Mouse (Mus musculus): ENCODE results near the gene Scgb2b12. TPM values are rescaled to one million over a fixed set of nuclear protein-coding genes. Genes with fewer than 3 reads are reported as not detected.
"Not testable (repeated sequence)": the region's sequence is repeated elsewhere in the genome, so short reads cannot be mapped to it uniquely, and the experiment has no call there.

The Scgb2b12 gene
- polyA plus RNA-seq (2015; fragmentation: Nextera tagmentation; extraction: Ambion mirVana) = not detected in 2 replicates

DNA sequence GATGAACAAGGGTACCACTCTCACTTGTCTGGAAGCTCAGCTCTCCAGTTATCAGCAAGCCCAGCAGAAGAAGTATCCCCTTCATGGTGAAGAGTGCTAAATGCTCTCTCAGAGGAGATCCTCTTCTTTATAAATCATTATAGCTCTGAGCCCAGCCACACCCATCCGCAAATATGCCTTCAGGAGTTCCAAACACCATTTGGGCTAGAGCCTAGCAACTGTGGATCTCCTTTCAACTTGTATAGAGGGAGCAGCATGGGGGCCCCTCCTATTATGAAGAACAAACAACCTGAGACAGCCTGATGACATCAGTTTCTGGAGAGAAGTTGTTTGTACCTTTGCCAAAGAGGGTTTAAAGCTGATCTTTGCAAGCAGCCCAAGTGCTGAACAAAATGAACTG is at the start of gene Scgb2b12:
Gene Scgb2b12, minus strand, starts transcription at position 101 of the 400 bp plus-strand sequence.
- not testable (repeated sequence) for H3K36me3 ChIP-seq; H3K27me3 ChIP-seq; H3K9ac ChIP-seq; H3K4me1 ChIP-seq; H3K4me3 ChIP-seq; H3K9me3 ChIP-seq; H3K4me2 ChIP-seq; ATAC-seq (ENCODE audit: insufficient number of reproducible peaks, insufficient read depth, low FRiP score, low TSS enrichment, low read depth); H3K27ac ChIP-seq
- 83% methylated on average over 1 of the region's 1 CpGs for whole genome bisulfite sequencing

GRCm38 (mm10) chr7:32333882-32334281 is 6.8 kb upstream of the Scgb2b12 start, which contains the start of gene Scgb1b12:
Gene Scgb1b12, plus strand, starts transcription at chr7:32334182.
- H3K36me3 ChIP-seq; ATAC-seq (ENCODE audit: insufficient number of reproducible peaks, insufficient read depth, low FRiP score, low TSS enrichment, low read depth); H3K27me3 ChIP-seq; H3K9ac ChIP-seq; H3K9me3 ChIP-seq; H3K4me2 ChIP-seq; H3K4me3 ChIP-seq; H3K27ac ChIP-seq; H3K4me1 ChIP-seq: not testable (repeated sequence)
- WGBS = 82% methylated on average over 2 of the region's 3 CpGs

Other genes starting within 250 kb of the Scgb2b12 start
- not detected in 2 replicates for gene Scgb1b10, start 226.4 kb downstream of the Scgb2b12 start, polyA plus RNA-seq (2015; fragmentation: Nextera tagmentation; extraction: Ambion mirVana)
- not detected in 2 replicates for gene Scgb2b11, start 116.1 kb downstream of the Scgb2b12 start, polyA plus RNA-seq (2015; fragmentation: Nextera tagmentation; extraction: Ambion mirVana)
- gene Scgb1b11, start 104.4 kb downstream of the Scgb2b12 start, polyA plus RNA-seq (2015; fragmentation: Nextera tagmentation; extraction: Ambion mirVana) = not detected in 2 replicates
- not detected in 2 replicates for gene Scgb1b12, start 6.9 kb upstream of the Scgb2b12 start, polyA plus RNA-seq (2015; fragmentation: Nextera tagmentation; extraction: Ambion mirVana)
- not detected in 2 replicates for gene Scgb1b29, start 114.3 kb upstream of the Scgb2b12 start, polyA plus RNA-seq (2015; fragmentation: Nextera tagmentation; extraction: Ambion mirVana)

Data from embryonic facial prominence, embryonic 13.5 days (tissue).